Mouse (Mus musculus) liver (tissue): ENCODE data around the gene Naxe.

Experiments
- DNase-seq: peaks from one replicate; pipeline ENCODE4 v3.0.0-alpha.2; 2020; ENCODE audit warnings: mixed read lengths

Naxe gene

DNA sequence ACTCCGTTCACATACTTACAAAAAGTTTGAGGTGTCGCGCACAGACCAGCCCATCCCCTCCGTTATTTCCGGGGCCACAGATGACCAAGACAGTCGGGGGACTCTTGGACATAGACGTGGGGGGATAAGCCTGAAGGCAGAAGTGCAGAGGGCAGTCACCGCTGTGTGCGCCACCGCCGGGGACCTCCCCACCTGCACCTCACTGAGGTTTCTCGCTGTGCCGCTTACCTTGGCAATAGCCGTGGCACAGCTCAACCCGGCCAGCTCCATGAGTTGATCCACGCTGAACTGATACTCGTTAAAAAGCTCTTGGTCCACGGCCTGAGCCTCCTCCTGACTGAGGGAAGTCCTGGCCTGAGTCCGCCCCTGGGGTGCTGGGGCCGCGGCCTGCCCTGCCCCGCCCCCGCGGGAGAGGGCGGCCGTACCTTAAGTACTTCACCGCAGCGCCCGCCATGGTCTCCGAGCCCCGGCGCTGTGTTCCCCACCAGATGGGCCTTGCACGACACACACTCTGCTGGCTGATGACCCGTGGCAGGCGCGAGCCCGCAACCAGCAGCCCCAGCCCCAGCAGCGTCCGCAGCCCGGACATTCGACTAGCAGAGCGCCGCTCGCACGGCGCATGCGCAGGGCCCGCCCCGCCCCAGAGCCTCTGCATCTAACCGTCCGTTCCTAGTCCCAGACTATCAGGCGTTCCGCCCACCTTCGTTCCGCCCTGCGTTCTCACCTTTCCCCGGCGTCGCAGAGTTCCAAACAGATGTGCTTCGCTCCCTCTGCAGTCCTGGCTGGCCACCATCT, at the start of gene Naxe:
Gene Naxe, minus strand, starts transcription at position 594 of the 795 bp plus-strand sequence.
- peak; percentile 95 for DNase-seq

DNA sequence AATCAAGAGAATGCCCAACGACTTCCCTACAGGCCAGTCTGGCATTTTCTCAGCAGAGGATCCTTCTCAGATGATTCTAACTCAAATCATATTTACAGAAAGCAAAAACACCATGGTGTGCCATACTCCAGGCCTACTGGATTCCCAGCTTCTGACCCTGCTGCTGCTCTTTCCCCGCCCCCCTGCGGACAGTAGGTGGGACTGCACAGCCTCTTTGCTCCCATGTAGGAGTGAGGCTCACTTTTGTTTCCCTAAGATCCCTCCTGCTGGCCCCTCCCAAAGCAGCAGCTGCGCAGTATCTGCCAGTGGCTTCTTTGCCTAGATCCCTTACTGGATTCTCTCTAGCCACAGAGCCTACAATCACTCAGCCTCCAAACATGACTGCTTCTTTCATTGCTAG, 47.8 kb upstream of the Naxe start:
- DNase-seq: no peak

DNA sequence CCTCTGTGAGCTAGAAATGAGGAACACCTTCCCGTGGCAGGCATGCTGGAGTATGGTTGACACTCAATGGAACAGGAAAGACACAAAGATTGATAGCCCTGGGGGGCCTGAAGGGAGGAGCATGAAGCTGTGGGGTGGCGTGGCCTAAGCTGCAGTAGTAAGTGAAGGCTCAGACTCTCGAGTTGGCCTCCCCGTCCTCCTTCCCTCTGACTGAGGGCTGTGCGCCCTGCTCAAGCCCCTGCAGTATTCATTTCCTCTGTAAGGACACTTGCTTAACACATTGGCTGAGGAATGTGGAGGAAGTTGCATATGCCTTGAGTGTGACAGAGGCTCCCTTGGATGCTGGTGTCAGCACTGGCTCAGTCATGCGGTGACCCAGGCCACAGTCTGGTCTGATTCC, 44.3 kb upstream of the Naxe start:
- no peak for DNase-seq

DNA sequence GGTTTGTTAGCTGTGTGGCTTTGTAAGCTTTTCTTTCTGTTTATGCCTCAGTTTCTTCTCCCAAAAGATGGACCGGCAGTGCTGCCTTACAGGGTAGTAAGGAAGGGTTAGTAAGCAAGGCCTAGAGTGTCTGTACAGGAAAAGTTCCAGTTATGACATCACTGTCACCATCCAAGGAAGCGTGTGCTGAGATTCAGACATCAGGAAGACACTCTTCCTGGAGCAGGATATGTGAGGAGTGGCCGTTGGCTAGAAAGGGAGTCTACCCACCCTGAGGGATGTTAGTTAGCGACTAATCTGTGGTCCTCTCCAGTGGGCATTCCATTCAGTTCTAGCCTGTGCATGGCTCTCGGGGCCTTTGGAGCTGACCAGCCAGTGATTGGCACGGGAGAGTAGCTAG, 43.9 kb upstream of the Naxe start:
- DNase-seq: no peak

DNA sequence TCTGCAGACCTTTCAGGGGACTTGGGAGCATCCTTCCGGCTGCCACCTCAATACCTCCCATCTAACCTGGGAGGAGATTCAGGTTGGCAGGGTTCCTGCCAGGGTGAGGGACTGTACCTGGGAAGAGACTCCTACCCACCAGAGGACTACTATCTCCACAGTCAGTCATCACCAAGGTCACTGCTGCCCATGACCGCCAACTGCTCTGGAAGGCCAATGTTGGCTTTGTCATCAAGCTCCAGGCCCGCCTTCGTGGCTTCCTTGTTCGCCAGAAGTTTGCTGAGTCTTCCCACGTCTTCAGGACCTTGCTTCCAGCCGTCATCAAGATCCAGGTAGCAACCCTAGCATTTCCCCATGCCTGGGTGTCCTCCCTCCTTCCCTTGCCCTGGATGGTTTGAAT, 43.4 kb upstream of the Naxe start:
- no peak for DNase-seq

DNA sequence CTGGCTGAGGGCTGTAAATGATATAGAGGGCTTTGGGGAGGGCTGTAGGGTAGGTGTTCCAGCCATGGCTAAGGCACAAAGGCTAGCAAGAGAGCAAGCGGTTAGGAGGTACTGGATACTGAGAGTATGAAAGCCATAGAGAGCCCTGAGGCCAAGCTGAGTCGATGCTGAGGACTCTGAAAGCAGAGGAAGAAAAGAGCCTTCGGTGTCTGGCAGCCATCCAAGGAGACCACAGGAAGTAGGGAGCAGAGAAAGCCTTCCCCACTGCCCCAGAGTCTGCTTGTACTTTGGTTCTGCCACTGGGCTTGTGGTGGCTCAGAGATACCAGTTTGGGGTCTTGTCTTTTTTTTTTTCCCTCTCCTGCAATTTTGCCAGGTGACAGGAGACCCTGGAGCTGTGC, 42.0 kb upstream of the Naxe start:
- no peak for DNase-seq

DNA sequence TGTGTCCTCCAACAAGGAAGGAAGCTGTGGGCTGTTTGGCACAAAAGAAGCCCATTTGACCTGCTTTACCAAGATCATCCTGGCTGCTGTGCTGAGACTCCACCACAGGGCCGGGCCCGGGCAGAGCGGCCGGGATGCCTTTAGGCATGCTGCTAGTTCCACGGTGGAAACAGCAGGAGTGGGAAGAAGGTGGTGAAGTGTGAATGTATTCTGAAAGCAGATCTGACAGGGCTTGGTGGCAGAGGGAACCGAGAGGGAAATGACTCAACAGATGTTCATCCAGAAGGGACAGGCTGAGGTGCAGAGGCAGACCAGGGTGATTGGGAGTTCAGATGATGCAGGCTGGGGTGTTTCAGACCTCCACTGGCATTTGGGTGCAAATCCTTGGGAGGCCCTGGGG, 39.4 kb upstream of the Naxe start:
- no peak for DNase-seq

DNA sequence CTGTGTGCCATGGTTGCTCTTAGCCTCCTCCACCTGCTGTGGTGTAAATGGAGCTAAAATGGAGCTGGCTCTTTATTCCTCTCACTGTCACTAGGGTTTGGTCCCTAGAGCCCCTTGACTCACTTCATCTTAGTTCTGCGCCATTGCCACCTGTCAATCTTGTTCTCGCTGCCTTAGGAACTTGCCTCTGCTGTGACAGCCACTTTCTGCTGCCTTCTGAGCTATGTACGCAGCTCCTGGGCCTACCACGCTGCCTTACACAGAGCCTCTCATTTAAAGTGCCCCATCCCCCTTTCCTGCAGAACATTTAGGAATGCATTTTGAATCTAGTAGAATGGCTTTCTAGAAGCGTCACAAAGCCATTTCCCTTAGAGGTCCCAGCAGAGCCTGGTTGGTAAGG, 35.8 kb upstream of the Naxe start:
- no peak for DNase-seq

DNA sequence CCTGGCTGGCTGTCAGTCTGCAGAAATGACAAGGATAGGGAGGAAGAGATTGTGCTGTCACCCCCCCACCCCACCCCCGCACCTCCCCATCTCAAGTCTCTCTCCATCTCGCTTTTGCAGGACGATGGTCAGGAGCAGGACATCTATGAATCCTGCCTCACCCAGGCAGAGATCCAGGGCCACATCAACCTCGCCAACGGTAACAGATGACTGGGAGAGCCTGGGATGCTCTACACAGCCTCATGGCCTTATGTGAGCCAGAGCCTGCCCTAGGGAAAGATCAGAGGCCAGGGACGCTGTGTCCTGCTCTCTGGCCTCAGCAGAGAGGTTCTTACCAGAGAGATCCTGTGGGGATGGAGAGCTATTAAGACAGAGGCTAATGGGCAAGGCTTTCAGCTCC, 32.3 kb upstream of the Naxe start:
- DNase-seq: no peak

DNA sequence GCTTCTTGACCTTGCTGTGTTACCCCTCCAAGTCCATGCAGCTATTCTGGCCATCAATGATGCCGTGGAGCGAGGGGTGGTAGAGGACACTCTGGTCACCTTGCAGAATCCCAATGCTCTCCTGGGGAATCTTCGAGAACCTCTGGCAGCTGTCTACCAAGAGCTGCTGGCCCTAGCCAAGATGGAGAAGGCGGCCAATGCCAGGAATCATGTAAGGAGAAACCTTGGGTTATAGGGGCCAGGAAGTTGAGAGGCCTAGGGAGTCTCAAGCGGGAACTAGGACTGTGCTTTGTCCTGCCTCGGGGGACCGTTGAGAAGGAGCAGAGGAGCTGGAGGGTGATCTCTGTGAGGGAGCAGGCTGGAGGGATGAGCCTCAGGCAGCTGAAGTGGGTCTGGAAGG, 31.8 kb upstream of the Naxe start:
- no peak for DNase-seq

DNA sequence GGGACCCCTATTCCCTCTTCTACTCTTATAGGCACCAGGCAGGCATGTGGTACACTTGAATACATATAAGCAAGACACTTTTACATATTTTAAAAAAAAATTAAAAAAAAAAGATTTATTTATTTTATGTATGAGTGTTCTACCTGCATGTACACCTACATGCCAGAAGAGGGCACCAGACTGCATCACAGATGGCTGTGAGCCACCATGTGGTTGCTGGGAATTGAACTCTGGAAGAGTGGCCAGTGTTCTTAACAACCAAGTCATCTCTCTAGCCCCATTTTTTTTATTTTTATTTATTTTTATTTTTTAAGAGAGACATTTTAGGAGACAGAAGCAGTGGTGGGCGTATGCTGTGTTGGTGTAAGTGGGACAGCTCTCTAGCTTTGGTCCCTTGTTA, 29.4 kb upstream of the Naxe start:
- no peak for DNase-seq

DNA sequence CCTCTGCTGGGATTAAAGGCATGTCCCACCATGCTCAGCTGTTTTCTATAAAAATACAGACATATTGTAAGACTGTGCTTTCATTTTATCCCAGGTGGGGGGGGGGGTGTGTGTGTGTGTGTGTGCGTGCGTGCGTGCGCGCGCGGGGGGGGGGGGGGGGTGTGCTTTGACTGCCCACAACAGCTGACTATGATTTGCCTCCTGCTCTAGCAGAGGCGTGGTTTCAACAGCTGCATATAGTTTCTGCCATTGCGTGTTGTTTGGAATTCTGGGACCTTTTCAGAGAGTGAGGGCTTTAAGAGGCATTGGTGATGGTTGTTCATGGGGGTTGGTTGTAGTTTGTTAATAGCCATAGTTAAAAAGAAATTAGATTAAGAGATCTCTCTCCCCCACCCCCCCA, 27.2 kb upstream of the Naxe start:
- no peak for DNase-seq

DNA sequence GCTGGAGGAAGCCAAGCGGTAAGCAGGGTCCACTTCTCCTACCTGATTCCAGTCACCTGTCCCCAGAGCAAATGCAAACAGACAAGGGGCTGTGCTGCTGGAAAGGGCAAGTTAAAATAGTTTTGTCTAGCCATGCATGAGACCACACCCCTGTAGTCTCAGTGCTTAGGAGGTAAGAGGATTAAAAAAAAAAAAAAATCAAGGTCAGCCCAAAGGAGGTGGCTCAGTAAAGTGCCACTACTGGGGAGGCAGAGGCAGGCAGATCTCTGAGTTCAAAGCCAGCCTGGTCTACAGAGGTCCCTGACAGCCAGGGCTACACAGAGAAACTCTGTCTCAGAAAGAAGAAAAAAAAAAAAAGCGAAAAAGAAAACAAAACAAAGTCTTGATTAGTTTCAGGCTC, 25.7 kb upstream of the Naxe start:
- DNase-seq: no peak

DNA sequence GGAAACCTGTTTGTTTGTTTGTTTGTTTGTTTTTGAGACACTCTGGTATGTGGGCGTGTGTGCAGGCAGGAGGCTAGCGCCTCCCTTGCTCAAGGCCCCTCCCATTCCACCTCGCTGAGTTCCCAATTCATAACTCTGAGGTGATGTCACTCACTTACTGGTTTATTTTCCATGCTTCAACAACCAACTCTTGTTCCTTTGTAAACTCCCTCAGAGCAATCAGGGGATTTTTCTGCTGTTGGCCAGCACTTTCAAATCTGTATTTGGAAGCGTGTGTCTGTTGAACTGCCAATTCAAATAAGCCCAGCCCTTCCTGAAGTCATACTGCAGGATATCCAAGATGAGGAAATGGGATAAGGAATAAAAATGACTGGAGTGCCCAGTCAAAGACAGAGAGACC, 24.4 kb upstream of the Naxe start:
- peak; percentile 56 for DNase-seq

DNA sequence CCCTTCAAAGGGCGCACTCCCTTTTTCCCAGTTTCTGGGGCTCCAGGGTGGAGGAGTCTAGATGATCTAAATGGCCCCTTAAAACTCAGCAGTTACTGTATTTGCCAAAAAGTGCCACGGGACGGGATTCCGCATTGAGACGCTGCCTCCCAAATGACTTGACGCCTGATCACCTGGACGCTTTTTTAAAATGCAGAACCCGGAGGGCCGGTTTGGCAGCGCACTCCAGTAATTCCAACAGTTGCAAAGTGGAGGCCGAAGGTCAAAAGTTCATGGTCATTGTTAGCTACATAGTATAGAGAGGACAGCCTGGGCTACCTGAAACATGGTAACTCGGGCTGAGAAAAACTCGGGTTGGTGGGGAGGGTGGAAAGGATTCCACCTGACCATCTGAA, 23.9 kb upstream of the Naxe start:
- DNase-seq: no peak

DNA sequence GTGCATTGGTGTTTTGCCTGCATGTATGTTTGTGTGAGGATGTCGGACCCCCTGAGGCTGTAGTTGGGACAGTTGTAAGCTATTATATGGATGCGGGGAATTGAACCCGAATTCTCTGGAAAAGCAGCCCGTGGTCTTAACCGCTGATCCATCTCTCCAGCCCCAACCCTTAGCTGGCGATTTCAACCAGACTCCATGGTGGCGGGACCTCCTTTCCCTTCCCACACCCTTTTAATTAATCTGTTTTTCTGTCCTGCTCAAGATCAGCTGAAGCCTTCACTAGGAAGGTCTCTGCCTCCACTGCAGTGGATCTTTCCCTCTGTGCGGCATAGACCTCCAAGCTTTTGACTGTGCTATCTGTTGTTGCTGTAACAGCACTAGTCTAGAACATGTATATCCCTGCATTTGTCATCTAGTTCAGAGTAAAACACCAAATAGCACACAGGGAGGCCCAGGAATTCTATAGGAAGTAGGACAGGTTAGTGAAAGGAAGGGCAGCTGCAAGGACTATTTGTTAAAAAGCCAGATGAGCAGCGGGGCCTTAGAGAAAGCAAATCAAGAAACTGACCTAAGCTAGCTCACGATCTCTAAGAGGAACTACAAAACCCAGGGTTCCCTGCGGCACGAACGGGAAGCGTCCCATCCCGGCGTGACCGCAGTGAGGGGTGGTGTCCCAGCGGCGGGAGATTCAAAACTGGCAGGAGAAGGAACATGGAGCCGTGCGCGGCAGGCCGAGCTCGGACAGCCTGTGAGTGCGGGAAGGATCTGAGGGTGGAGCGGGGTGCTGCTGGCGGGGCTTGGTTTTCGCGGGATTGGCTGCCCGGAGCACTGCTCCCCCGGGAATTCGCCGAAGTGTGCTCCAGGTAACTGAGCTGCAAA, 23.3 kb upstream of the Naxe start, which contains the start of gene Iqgap3:
Gene Iqgap3, plus strand, starts transcription at position 627 of the 879 bp plus-strand sequence.
- DNase-seq: peak; percentile 88

DNA sequence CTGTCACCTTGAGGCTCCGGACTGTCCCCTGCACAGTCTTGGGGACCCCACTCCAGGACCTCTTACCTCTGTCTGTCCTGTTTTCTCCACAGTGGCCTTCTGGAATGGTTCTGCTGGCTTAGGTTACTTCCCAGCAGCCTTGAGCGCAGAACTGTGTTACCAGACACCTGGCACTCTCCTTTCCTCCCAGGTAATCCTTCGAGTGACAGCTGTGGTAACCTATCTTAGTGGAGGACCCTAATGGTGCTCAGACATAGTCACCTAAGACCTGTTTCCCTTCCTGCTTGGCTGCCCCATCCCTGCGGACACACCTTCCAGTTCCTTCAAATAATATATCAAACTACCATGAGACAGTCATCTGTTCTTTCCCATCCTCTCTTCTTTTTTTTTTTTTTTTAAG, 19.9 kb upstream of the Naxe start, which contains the start of gene Ttc24:
Gene Ttc24, minus strand, starts transcription at position 101 of the 400 bp plus-strand sequence.
- no peak for DNase-seq

DNA sequence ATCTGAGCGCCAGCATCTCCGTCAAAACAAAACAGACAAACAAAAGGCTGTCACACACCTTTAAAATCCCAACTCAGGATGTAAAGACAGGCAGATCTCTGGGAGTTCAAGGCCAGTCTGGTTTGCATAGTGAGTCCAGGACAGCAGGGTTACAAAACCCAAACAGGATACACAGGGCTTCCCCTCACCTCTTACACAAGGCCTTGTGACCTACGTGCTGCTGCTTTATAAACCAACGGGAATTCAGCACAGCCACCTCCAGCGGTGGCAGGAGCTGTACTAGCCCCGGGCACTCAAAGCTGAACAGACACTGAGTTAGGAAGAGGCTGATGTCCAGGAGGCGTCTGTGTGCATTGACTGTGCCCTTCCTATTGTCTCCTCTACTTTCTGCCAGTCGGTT, 19.1 kb upstream of the Naxe start:
- DNase-seq: no peak

DNA sequence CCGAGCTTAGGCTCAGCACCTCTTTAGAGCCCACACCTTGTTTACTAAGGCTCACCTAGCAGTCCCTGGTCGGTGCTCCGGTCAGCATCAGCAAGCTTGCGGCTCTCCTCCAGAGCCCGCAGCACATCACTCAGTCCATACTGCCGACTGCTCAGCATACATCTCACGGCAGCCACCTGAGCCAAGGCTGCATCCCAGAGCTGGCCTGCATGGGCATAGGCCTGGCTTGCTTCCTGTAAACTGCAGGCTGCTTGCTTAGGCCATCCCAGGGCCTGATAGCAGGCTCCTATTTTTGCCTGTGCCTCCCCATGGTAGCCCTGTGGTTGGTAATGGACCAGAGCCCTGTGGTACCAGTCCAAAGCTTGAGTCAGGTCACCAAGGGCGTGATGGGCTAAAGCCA, 16.5 kb upstream of the Naxe start:
- DNase-seq: no peak

DNA sequence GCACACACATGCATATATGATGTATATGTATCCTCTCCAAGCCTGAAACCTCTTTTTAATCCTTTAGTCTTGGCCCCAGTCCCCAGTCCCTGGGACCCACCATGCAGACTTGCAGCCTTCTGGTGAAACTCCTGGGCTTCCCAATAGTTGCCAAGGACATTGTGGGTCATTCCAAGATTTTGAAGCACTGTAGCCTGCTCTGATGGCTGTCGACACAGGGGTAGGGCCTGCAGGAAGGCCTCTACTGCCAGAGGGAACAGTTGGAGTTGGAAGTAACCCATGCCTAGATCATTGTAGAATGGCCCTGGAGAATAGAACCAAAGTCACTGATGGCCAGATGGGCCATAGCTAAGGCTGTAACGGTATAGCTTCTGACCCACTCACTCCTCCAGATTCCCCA, 16.1 kb upstream of the Naxe start:
- no peak for DNase-seq

DNA sequence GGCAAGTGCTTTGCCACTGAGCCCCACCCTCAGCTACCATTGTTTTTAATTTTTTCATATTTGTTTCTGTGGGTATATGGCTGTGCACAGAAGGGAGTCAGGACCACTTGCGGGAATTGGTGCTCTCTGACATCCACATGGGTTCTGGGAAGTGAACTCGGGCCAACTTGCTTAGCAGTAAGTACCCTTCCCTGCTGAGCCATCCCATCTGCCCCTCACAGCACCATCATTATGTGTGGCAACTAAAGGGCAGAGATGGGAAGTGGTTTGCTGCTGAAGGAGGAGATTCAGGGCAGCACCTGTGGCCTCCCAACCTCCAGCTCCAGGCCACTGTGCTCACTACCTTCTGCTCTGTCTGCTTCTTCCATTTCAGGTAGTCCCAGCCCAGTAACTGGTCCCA, 15.3 kb upstream of the Naxe start:
- DNase-seq: no peak

DNA sequence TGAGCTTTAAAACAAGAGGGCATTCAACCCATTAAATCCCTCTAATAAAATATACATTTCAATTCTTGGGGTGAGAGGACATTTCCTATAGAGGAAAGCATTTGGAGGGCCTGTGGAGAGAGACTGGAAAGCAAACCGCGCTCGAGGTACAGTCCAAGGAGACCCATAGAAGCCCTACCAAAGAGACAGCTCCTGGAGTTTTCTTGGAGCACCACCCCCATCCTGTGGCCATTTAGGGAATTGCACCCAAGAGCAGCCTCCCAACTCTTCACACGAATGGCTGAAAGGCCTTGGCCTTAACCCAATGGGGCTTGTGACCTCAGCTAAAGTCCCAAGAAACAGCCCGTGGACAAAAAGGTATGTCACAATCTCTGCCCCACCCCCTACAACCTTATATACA, 13.5 kb upstream of the Naxe start:
- DNase-seq: peak; percentile 76

DNA sequence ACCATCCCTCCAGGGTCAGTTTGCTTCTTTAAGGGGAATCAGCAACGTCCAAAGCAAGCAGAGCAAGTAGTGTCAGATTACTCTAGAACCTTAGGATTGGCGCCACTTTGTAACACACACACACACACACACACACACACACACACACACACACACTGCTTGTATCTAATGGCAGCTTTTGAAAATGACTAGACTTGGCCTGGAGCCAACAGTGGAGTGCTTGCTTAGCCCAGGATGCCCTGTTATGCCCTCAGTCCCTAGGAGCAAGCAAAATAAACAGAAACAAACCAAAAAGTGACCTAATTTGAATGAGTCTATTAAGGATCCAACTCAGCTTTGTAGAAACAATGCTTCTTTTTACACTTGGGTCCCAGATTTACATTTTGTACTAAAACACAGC, 10.1 kb upstream of the Naxe start:
- DNase-seq: no peak

DNA sequence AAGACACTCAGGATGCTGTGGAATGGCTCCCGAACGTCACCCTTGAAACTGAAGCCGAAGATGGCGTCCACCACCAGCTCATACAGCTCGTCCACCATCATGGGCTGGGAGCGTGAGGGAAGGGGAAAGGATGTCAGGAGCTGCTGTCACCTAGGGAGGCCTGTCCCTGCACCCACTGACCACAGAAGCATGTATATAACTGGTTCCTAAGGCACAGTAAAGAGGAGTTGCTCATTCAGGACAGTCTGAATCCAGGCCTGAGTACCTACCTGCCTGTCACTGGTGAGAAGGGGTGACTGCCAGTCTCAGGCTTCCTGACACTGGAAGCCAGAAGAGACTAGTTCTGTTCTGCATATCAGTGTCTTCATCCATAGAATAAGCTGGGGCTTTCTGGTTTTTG, 1.3 kb downstream of the Naxe start:
- DNase-seq: no peak
